Mouse (Mus musculus) kidney, embryonic 14.5 days (tissue): ENCODE results near the gene Umad1. TPM values are rescaled to one million over a fixed set of nuclear protein-coding genes. Genes with fewer than 3 reads are reported as not detected.

Experiments
- ATAC-seq: fragments of 200-750 bp; cut with Nextera tagmentation; 2 replicates; pipeline ENCODE4 v1.8.0; 2017; ENCODE audit warnings: moderate number of reproducible peaks, mild to moderate bottlenecking, moderate TSS enrichment, moderate library complexity; ENCODE audit not compliant: low FRiP score, low TSS enrichment
- H3K27ac ChIP-seq: fragments of 300-500 bp; sonication (generic); 2 replicates; pipeline ENCODE4 v1.5.1; 2014; ENCODE audit warnings: low read depth, mild to moderate bottlenecking, low read length, moderate library complexity, mixed read lengths
- H3K27me3 ChIP-seq: fragments of 300-500 bp; sonication (generic); 2 replicates; pipeline ENCODE4 v1.6.1; 2014; ENCODE audit warnings: mild to moderate bottlenecking, low read length; ENCODE audit not compliant: control insufficient read depth, insufficient read depth
- H3K36me3 ChIP-seq: fragments of 300-500 bp; sonication (generic); 2 replicates; pipeline ENCODE4 v1.6.1; 2014; ENCODE audit warnings: low read length, mixed read lengths; ENCODE audit not compliant: control insufficient read depth, insufficient read depth
- H3K4me1 ChIP-seq: fragments of 300-500 bp; sonication (generic); 2 replicates; pipeline ENCODE4 v1.6.1; 2014; ENCODE audit warnings: low read length, mixed read lengths; ENCODE audit not compliant: control insufficient read depth, insufficient read depth
- H3K4me2 ChIP-seq: fragments of 300-500 bp; sonication (generic); replicated peaks from 2 replicates; pipeline ENCODE4 v1.6.1; 2014; ENCODE audit warnings: low read depth, mild to moderate bottlenecking, low read length
- H3K4me3 ChIP-seq: fragments of 300-500 bp; sonication (generic); 2 replicates; pipeline ENCODE4 v1.5.1; 2014; ENCODE audit warnings: mild to moderate bottlenecking, low read length
- H3K9ac ChIP-seq: fragments of 300-500 bp; sonication (generic); 2 replicates; pipeline ENCODE4 v1.6.1; 2014; ENCODE audit warnings: low read depth, mild to moderate bottlenecking, low read length, moderate library complexity
- H3K9me3 ChIP-seq: fragments of 300-500 bp; sonication (generic); 2 replicates; pipeline ENCODE4 v1.6.1; 2016; ENCODE audit warnings: low read length; ENCODE audit not compliant: control insufficient read depth
- WGBS: fragments of 180-500 bp; shearing (Covaris S2); extraction: QIAGEN DNeasy Blood & Tissue Kit; methylation state at CpG from one replicate; pipeline ENCODE4 v1.1.7; 2014; 5-methylcytosine and 5-hydroxymethylcytosine counted together
- polyA plus RNA-seq: library from polyadenylated mRNA; unstranded; fragments of >200 nt; fragmentation: Nextera tagmentation; extraction: Ambion mirVana; gene quantifications from 2 replicates; pipeline ENCODE4 v1.2.1, GENCODE M21; 2014

Gene Umad1
- polyA plus RNA-seq, 1 experiment from 2014 or later = 19.7 TPM

GRCm38 (mm10) chr6:8473498-8473897 is 214.4 kb downstream of the Umad1 start:
- ATAC-seq = no peak
- H3K36me3 ChIP-seq = no peaks in the 10 kb centered on the region
- 25% methylated on average over 5 of the region's 5 CpGs for WGBS
- H3K4me3 ChIP-seq = no peak overlapping the region
- H3K9ac ChIP-seq = no peak overlapping the region
- no peak overlapping the region for H3K27ac ChIP-seq
- no peak overlapping the region for H3K4me2 ChIP-seq
- no peaks in the 10 kb centered on the region for H3K27me3 ChIP-seq
- no peaks in the 10 kb centered on the region for H3K4me1 ChIP-seq
- no peaks in the 10 kb centered on the region for H3K9me3 ChIP-seq

DNA sequence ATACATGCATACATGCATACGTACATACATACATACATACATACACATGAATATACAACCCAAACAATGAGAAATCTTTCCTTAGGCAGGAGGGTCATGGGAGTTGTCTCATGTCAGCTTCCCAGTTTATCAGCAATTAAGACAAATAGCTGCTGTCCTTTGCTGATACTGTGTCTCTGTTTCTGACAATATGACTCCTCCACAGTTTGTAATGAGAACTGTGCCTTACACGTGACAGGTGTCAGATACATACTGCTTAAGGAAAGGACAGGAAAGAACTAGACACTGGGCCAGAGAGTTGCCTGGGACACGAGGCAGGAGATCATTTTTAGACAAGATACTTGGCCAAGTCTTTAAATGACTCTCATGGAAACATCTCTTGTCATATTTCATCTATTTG is 215.2 kb downstream of the Umad1 start:
- Histone ChIP-seq H3K9me3 (no peaks in the 10 kb centered on the region), H3K4me3 (no peak overlapping the region), H3K4me2 (no peak overlapping the region), H3K9ac (no peak overlapping the region), H3K4me1 (no peaks in the 10 kb centered on the region), H3K27ac (no peak overlapping the region), H3K36me3 (no peaks in the 10 kb centered on the region), H3K27me3 (no peaks in the 10 kb centered on the region)
- no peak for ATAC-seq
- WGBS = 51% methylated on average over 3 of the region's 3 CpGs

DNA sequence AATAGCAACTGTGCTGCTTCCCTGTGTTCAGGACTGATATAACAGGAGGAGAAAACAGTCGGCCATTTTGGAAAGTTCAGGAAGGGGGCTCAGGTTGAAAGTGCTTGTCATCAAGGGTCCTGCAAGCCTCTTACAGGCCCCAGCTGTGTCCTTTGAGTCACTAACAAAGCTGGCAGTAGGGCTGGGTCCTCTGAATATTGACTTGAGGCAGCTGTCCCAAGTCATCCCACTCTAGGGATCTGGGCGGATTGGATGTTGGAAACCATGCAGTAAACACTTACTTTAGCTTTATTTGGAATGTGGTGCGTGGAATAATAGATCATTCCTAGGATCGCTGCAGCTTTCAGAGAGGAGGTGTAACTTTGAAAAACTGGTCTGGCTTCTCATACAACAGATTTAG is 215.7 kb downstream of the Umad1 start:
- 71% methylated on average over 4 of the region's 4 CpGs for WGBS
- Histone ChIP-seq H3K9ac (no peak overlapping the region), H3K27me3 (no peaks in the 10 kb centered on the region), H3K27ac (no peak overlapping the region), H3K9me3 (no peaks in the 10 kb centered on the region), H3K4me2 (no peak overlapping the region), H3K4me3 (no peak overlapping the region), H3K36me3 (no peaks in the 10 kb centered on the region), H3K4me1 (no peaks in the 10 kb centered on the region)
- ATAC-seq = 0 out of 2 replicates have a peak, but pooled peaks have one; percentile 43

GRCm38 (mm10) chr6:8479176-8479575 is 220.1 kb downstream of the Umad1 start:
- no peak overlapping the region for H3K4me2 ChIP-seq
- ATAC-seq = no peak
- no peak overlapping the region for H3K27ac ChIP-seq
- H3K36me3 ChIP-seq = no peaks in the 10 kb centered on the region
- H3K27me3 ChIP-seq = no peaks in the 10 kb centered on the region
- WGBS = 41% methylated on average over 1 of the region's 1 CpGs
- no peaks in the 10 kb centered on the region for H3K9me3 ChIP-seq
- H3K4me3 ChIP-seq = no peak overlapping the region
- H3K9ac ChIP-seq = no peak overlapping the region
- no peaks in the 10 kb centered on the region for H3K4me1 ChIP-seq

- H3K4me1 ChIP-seq = peaks cover 3% of the 10 kb centered on the region; the same call in 1 of the 2 replicates
- no peak overlapping the region for H3K4me2 ChIP-seq
- H3K27ac ChIP-seq = no peak overlapping the region
- H3K9ac ChIP-seq = no peak overlapping the region
- no peaks in the 10 kb centered on the region for H3K36me3 ChIP-seq
- 89% methylated on average over 17 of the region's 17 CpGs for WGBS
- no peaks in the 10 kb centered on the region for H3K27me3 ChIP-seq
- ATAC-seq = no peak
- no peaks in the 10 kb centered on the region for H3K9me3 ChIP-seq
- H3K4me3 ChIP-seq = no peak overlapping the region
These were observed 225.6 kb downstream of the Umad1 start for GRCm38 (mm10) chr6:8484437-8485275.

DNA sequence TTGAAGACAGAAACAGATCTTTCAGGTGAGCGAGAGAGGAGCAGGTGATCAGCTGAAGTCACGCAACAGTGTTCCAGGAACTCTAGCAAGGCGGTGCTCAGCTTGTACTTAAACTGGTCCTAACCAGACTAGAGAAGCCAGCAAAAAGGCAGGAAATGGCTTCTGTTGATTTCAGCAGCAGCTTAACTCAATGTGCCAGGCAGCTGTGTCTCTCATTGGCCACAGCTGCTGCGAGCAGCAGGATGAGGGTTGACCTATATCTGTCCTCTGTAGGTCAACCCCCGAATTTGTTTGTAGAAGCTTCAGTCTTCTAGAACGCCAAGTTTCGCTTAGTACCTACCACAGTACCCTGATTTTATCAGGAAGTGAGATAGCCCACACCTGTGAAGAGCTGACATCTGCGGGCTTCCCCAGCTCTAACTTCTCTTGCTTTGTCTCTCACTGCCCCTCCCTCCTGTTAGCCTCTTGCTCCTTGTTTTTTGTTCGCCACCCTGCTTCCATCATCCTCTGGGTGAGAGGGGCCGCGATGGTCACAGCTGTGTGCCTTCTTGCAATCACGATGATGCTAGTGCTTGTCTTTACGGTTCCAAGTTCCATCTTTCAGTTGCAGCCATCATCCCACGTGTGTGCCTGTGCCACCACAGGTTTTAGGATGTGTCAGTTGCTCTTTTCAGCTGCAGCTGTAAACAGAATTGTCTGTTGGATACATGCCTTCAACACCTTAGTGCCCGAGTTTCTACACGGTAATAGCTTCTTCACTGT is 226.5 kb downstream of the Umad1 start:
- Histone ChIP-seq H3K27me3 (no peaks in the 10 kb centered on the region; the same call in 1 of the 2 replicates), H3K27ac (no peak overlapping the region), H3K4me2 (no peak overlapping the region), H3K4me3 (no peak overlapping the region), H3K9me3 (no peaks in the 10 kb centered on the region), H3K36me3 (no peaks in the 10 kb centered on the region), H3K4me1 (peaks cover 3% of the 10 kb centered on the region; the same call in 1 of the 2 replicates), H3K9ac (no peak overlapping the region)
- ATAC-seq = 0 out of 2 replicates have a peak, but pooled peaks have one; percentile 24
- WGBS = 83% methylated on average over 16 of the region's 16 CpGs

DNA sequence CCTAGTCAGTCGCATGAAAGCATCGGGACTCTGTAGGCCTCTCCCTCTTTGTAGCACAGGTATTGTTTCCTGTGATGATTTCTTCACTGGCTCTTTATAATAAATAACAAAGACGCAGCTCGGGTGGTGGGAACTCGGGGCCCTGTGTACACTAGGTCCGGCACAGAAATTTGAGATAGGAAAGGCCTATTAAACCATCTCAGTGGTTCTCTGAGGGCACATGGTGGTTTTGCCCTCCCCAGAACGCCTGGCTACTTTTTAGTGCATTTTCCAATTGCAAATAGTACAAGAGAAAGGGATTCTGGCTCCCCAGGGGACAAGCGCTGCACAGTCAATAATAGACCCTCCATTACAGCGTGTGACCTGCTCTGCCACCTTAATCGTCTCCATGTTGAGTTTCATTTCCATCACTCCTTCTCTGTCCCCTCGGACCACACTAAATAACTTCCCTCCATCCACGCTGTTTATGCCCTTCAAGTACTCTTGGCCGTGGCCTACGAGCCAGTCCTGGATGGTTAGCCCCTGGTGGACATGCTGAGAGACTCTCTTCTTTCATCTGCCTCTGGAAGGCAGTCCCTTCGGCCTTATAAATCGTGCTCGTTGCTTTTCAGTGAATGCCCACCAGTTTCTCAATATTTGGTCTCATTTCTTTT is 227.4 kb downstream of the Umad1 start:
- Histone ChIP-seq H3K27ac (no peak overlapping the region), H3K9me3 (no peaks in the 10 kb centered on the region), H3K36me3 (no peaks in the 10 kb centered on the region), H3K9ac (no peak overlapping the region), H3K4me3 (no peak overlapping the region), H3K27me3 (no peaks in the 10 kb centered on the region; the same call in 1 of the 2 replicates), H3K4me1 (peaks cover 3% of the 10 kb centered on the region; the same call in 1 of the 2 replicates), H3K4me2 (no peak overlapping the region)
- 85% methylated on average over 17 of the region's 17 CpGs for WGBS
- no peak for ATAC-seq

- H3K27ac ChIP-seq = no peak overlapping the region
These were observed 228.2 kb downstream of the Umad1 start for GRCm38 (mm10) chr6:8487044-8487853.

More at GRCm38 (mm10) chr6:8487044-8487853, 228.2 kb downstream of the Umad1 start:
- Histone ChIP-seq H3K4me3 (no peak overlapping the region), H3K9me3 (no peaks in the 10 kb centered on the region), H3K4me1 (peaks cover 3% of the 10 kb centered on the region; the same call in 1 of the 2 replicates), H3K4me2 (no peak overlapping the region), H3K9ac (no peak overlapping the region), H3K27me3 (no peaks in the 10 kb centered on the region; the same call in 1 of the 2 replicates), H3K36me3 (no peaks in the 10 kb centered on the region)
- 71% methylated on average over 20 of the region's 20 CpGs for WGBS
- ATAC-seq = no peak
